Mouse (Mus musculus): ENCODE data around the gene Purb. TPM values are rescaled to one million over a fixed set of nuclear protein-coding genes. Genes with fewer than 3 reads are reported as not detected.
A peak's percentile ranks its signal among the peaks of the same experiment; 100 is the strongest.

The Purb gene
- polyA plus RNA-seq, 1 experiment, result 33.2 TPM

DNA sequence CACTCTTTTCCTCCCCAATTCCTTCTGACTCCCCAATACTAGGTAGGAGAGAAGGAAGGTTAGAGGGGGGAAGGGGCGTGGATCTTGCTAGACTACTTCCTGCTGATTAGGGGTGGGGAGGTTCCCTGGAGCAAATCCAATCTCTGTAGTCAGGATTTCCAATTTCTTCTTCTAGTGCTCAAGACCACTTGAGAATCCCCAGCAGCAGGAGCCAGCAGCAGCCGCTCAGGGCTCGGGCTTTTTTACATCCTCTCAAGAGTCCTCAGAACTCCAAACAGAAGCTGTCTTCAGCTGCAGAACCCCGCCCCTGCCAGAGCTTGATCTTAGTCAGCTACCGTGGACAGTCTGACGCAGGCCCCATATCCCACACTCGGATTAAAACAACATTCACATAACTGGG lies 11.8 kb upstream of the Purb start:
- no peak overlapping the region for H3ac ChIP-seq (ENCODE audit: control insufficient read depth, insufficient read length)
- H3K27me3 ChIP-seq (ENCODE audit: control insufficient read depth, insufficient read depth, insufficient read length), result no peaks in the 10 kb centered on the region
- H3K4me2 ChIP-seq (ENCODE audit: low read depth), result peak overlapping the region; percentile 53
- TF ChIP-seq MAX (IDR thresholded peaks at IDR 0.05; ENCODE audit: low read depth), result no peak
- no peak for TF ChIP-seq E2F4 (IDR thresholded peaks at IDR 0.05; ENCODE audit: insufficient read depth)
- TF ChIP-seq MYOG (IDR thresholded peaks at IDR 0.05; ENCODE audit: control insufficient read depth in 1 of 3, insufficient read depth in 1 of 3, insufficient read length in 2 of 3, low read depth in 2 of 3), result no peak
- TF ChIP-seq CEBPB (IDR thresholded peaks at IDR 0.05; ENCODE audit: insufficient read depth, poor library complexity, severe bottlenecking), result no peak
- no peak for TF ChIP-seq USF1 (IDR thresholded peaks at IDR 0.05; ENCODE audit: low read depth)
- no peak for TF ChIP-seq POLR2A (IDR thresholded peaks at IDR 0.05; ENCODE audit: insufficient read length, low read depth)
- TF ChIP-seq TCF3 (IDR thresholded peaks at IDR 0.05; ENCODE audit: insufficient read length, low read depth), result no peak
- no peak for TF ChIP-seq REST (IDR thresholded peaks at IDR 0.05; ENCODE audit: insufficient read depth, insufficient read length)
- TF ChIP-seq POLR2AphosphoS2 (IDR thresholded peaks at IDR 0.05; ENCODE audit: insufficient read length, low read depth), result no peak
- TF ChIP-seq TCF12 (IDR thresholded peaks at IDR 0.05; ENCODE audit: insufficient read depth, poor library complexity, severe bottlenecking), result no peak
- no peak for TF ChIP-seq SRF (IDR thresholded peaks at IDR 0.05; ENCODE audit: control insufficient read depth, insufficient read length, low read depth)
- no peak for TF ChIP-seq MYOD1 (IDR thresholded peaks at IDR 0.05; ENCODE audit: control insufficient read depth in 1 of 3, insufficient read length in 2 of 3, low read depth in 2 of 3)
- no peaks in the 10 kb centered on the region for H3K36me3 ChIP-seq (ENCODE audit: control insufficient read depth, insufficient read depth)
- no peaks in the 10 kb centered on the region for H3K79me2 ChIP-seq (ENCODE audit: control insufficient read depth, insufficient read depth)
- H3K4me3 ChIP-seq, result no peak overlapping the region

- Histone ChIP-seq H3K27me3 (ENCODE audit: control insufficient read depth, insufficient read depth, insufficient read length) (no peaks in the 10 kb centered on the region), H3K79me2 (ENCODE audit: control insufficient read depth, insufficient read depth) (no peaks in the 10 kb centered on the region), H3K4me2 (ENCODE audit: low read depth) (peak overlapping the region; percentile 53), H3K4me3 (no peak overlapping the region), H3ac (ENCODE audit: control insufficient read depth, insufficient read length) (no peak overlapping the region), H3K36me3 (ENCODE audit: control insufficient read depth, insufficient read depth) (no peaks in the 10 kb centered on the region)
- TF ChIP-seq POLR2A (IDR thresholded peaks at IDR 0.05; ENCODE audit: insufficient read length, low read depth) (no peak), CEBPB (IDR thresholded peaks at IDR 0.05; ENCODE audit: insufficient read depth, poor library complexity, severe bottlenecking) (no peak), POLR2AphosphoS2 (IDR thresholded peaks at IDR 0.05; ENCODE audit: insufficient read length, low read depth) (no peak), SRF (IDR thresholded peaks at IDR 0.05; ENCODE audit: control insufficient read depth, insufficient read length, low read depth) (no peak), REST (IDR thresholded peaks at IDR 0.05; ENCODE audit: insufficient read depth, insufficient read length) (no peak)
These were observed 11.2 kb upstream of the Purb start for GRCm38 (mm10) chr11:6486916-6487315.

DNA sequence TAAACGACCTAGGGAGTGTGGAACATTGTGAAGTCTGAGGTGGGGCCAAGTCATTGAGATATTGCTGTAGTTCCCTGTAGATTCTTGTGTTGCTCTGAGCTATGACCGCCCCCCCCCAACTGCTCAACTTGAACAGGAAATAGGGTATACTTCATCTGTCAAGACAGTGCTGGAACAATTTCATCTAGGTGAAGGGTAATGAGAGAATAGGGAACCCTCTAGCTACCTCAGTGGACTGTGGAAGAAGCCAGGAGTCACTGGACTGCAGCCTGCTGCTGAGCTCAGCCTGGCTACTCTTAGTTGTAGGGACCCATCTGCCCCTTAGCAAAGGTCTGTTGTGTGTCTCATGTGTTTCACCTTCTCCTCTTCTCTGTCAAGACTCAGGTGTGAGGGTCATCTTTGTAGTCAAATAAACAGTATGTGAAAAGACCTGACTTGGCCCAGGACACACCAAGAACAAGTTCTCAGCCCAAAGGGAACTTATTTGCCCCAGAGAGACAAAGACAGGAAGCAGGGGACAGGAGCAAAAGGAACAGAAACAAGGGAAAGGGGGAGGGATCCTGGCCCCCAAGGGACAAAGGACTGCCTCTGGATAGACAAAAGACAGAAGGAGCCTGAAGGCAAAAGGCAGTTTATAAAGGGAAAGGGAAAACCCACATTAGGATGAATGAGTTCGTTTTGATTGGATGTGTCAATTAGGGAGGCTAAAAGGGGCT lies 8.7 kb upstream of the Purb start:
- TF ChIP-seq E2F4 (IDR thresholded peaks at IDR 0.05; ENCODE audit: insufficient read depth) (no peak), SRF (IDR thresholded peaks at IDR 0.05; ENCODE audit: control insufficient read depth, insufficient read length, low read depth) (no peak), CEBPB (IDR thresholded peaks at IDR 0.05; ENCODE audit: insufficient read depth, poor library complexity, severe bottlenecking) (no peak), POLR2A (IDR thresholded peaks at IDR 0.05; ENCODE audit: insufficient read length, low read depth) (no peak), POLR2AphosphoS2 (IDR thresholded peaks at IDR 0.05; ENCODE audit: insufficient read length, low read depth) (no peak), MYOD1 (IDR thresholded peaks at IDR 0.05; ENCODE audit: control insufficient read depth in 1 of 3, insufficient read length in 2 of 3, low read depth in 2 of 3) (no peak), TCF3 (IDR thresholded peaks at IDR 0.05; ENCODE audit: insufficient read length, low read depth) (no peak), REST (IDR thresholded peaks at IDR 0.05; ENCODE audit: insufficient read depth, insufficient read length) (no peak), MYOG (IDR thresholded peaks at IDR 0.05; ENCODE audit: control insufficient read depth in 1 of 3, insufficient read depth in 1 of 3, insufficient read length in 2 of 3, low read depth in 2 of 3) (no peak), MAX (IDR thresholded peaks at IDR 0.05; ENCODE audit: low read depth) (no peak), USF1 (IDR thresholded peaks at IDR 0.05; ENCODE audit: low read depth) (no peak), TCF12 (IDR thresholded peaks at IDR 0.05; ENCODE audit: insufficient read depth, poor library complexity, severe bottlenecking) (no peak)
- H3K36me3 ChIP-seq (ENCODE audit: control insufficient read depth, insufficient read depth), result no peaks in the 10 kb centered on the region

GRCm38 (mm10) chr11:6483103-6483502 lies 7.4 kb upstream of the Purb start:
- no peaks in the 10 kb centered on the region for H3K79me2 ChIP-seq (ENCODE audit: control insufficient read depth, insufficient read depth)

More for the DNA sequence above, 8.7 kb upstream of the Purb start:
- no peak overlapping the region for H3ac ChIP-seq (ENCODE audit: control insufficient read depth, insufficient read length)
- no peak overlapping the region for H3K4me3 ChIP-seq
- no peaks in the 10 kb centered on the region for H3K27me3 ChIP-seq (ENCODE audit: control insufficient read depth, insufficient read depth, insufficient read length)
- no peak overlapping the region for H3K4me2 ChIP-seq (ENCODE audit: low read depth)
- H3K79me2 ChIP-seq (ENCODE audit: control insufficient read depth, insufficient read depth), result no peaks in the 10 kb centered on the region

More at GRCm38 (mm10) chr11:6483103-6483502, 7.4 kb upstream of the Purb start:
- Histone ChIP-seq H3K36me3 (ENCODE audit: control insufficient read depth, insufficient read depth) (no peaks in the 10 kb centered on the region), H3K4me2 (ENCODE audit: low read depth) (no peak overlapping the region), H3K4me3 (no peak overlapping the region), H3ac (ENCODE audit: control insufficient read depth, insufficient read length) (no peak overlapping the region), H3K27me3 (ENCODE audit: control insufficient read depth, insufficient read depth, insufficient read length) (no peaks in the 10 kb centered on the region)
- no peak for TF ChIP-seq REST (IDR thresholded peaks at IDR 0.05; ENCODE audit: insufficient read depth, insufficient read length)
- TF ChIP-seq USF1 (IDR thresholded peaks at IDR 0.05; ENCODE audit: low read depth), result no peak
- TF ChIP-seq E2F4 (IDR thresholded peaks at IDR 0.05; ENCODE audit: insufficient read depth), result no peak
- no peak for TF ChIP-seq MAX (IDR thresholded peaks at IDR 0.05; ENCODE audit: low read depth)
- no peak for TF ChIP-seq TCF3 (IDR thresholded peaks at IDR 0.05; ENCODE audit: insufficient read length, low read depth)
- no peak for TF ChIP-seq MYOD1 (IDR thresholded peaks at IDR 0.05; ENCODE audit: control insufficient read depth in 1 of 3, insufficient read length in 2 of 3, low read depth in 2 of 3)
- no peak for TF ChIP-seq SRF (IDR thresholded peaks at IDR 0.05; ENCODE audit: control insufficient read depth, insufficient read length, low read depth)
- no peak for TF ChIP-seq MYOG (IDR thresholded peaks at IDR 0.05; ENCODE audit: control insufficient read depth in 1 of 3, insufficient read depth in 1 of 3, insufficient read length in 2 of 3, low read depth in 2 of 3)
- no peak for TF ChIP-seq CEBPB (IDR thresholded peaks at IDR 0.05; ENCODE audit: insufficient read depth, poor library complexity, severe bottlenecking)
- TF ChIP-seq TCF12 (IDR thresholded peaks at IDR 0.05; ENCODE audit: insufficient read depth, poor library complexity, severe bottlenecking), result no peak
- TF ChIP-seq POLR2AphosphoS2 (IDR thresholded peaks at IDR 0.05; ENCODE audit: insufficient read length, low read depth), result no peak
- TF ChIP-seq POLR2A (IDR thresholded peaks at IDR 0.05; ENCODE audit: insufficient read length, low read depth), result no peak

Data from myocyte (in vitro differentiated cells).